Mouse (Mus musculus) liver, embryonic 14.5 days (tissue): ENCODE measurements around the gene Akr1b10.

ENCODE experiments used
- CTCF ChIP-seq: IDR thresholded peaks from 2 replicates; pipeline ENCODE4 v1.5.1; 2016; ENCODE audit warnings: antibody characterized with exemption, low read depth, control low read depth
- EP300 ChIP-seq: IDR thresholded peaks from 2 replicates; pipeline ENCODE4 v1.6.1; 2016; ENCODE audit warnings: antibody characterized with exemption, low read depth

GRCm38 (mm10) chr6:34370081-34370480 lies 13.9 kb upstream of the Akr1b10 start:
- TF ChIP-seq EP300 (no peak), CTCF (no peak)
